Mouse (Mus musculus): Measurements from ENCODE around the gene Olfr479. TPM values are rescaled to one million over a fixed set of nuclear protein-coding genes. Genes with fewer than 3 reads are reported as not detected.
"Not testable (repeated sequence)": the region's sequence is repeated elsewhere in the genome, so short reads cannot be mapped to it uniquely, and the experiment has no call there.

Gene Olfr479
- not detected in 2 replicates for polyA plus RNA-seq (2012; rRNA removed)

DNA sequence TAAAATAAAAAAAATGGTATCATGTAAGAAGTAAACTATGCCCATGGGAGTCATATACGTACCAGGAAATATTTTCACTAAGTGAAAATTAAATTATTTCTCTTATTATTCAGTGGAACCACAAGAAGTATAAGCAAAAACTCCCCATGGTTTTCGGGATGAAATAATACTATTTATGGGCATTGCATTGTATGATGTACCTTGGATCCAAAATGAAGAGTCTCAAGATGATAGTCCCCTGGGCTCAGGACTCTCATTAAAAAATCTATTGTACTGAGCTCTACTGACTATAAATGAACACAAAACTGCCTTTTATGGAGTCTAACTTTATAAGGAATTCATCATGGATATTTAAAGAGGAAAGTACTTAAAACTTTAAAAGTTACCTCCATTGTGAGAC lies at the start of gene Olfr479:
Gene Olfr479 (plus strand): TSS at position 301 of the 400 bp plus-strand sequence.
- no peak for DNase-seq (ENCODE audit: low read depth, low spot score)
- 86% methylated on average over 2 of the region's 2 CpGs for WGBS

DNA sequence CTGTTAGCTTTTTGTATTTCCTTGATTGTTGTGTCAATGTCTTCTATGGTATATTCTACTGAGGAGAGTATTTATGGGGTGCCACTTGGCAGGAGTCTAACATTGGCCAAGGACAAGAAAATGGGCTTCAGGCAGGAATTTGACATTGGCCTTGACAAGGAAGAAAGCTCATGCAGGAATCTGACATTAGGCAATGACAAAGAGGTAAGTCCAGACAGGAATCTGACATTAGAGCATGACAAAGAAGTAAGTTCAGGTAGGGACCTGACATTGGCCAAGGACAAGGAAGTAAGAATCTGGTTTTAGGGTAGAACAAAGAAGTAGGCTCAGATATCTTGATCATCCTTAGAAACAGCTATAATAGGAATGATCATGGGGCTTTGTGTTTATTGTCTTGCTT lies 36.2 kb upstream of the Olfr479 start:
- not testable (repeated sequence) for DNase-seq (ENCODE audit: low read depth, low spot score)

DNA sequence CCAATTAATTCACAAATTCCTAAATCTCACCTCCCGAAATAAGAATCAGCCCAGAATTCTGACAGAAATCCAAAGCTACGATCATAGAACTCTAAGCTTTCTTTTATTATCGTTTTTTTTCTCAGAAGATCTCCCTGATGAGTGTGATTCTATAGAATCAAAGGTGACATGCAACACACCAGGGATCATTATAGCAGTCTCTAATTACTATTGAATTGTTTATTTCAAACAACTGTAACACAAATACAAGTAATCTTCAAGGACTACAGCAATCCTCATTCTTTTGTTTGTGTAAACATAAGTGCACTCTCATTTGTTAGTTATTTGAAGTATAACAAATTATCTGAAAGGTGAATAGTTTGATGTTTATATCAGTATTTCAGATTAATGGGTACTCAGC lies 16.6 kb upstream of the Olfr479 start, which contains the start of gene Olfr478:
Gene Olfr478 (minus strand): TSS at position 101 of the 400 bp plus-strand sequence.
- WGBS, result 73% methylated on average over 3 of the region's 3 CpGs
- DNase-seq (ENCODE audit: low read depth, low spot score), result no peak

GRCm38 (mm10) chr7:108067246-108067645 lies 16.8 kb downstream of the Olfr479 start, which contains the start of gene Olfr480:
Gene Olfr480 (minus strand): TSS chr7:108067346.
- DNase-seq (ENCODE audit: low read depth, low spot score), result no peak
- WGBS, result 78% methylated on average over 1 of the region's 1 CpGs

- no peak for DNase-seq (ENCODE audit: low read depth, low spot score)
These were observed 29.1 kb downstream of the Olfr479 start, which contains the start of gene Olfr481 for GRCm38 (mm10) chr7:108079555-108079954. Gene Olfr481 (plus strand): TSS chr7:108079855.

- 75% methylated on average over 1 of the region's 1 CpGs for WGBS
- DNase-seq (ENCODE audit: low read depth, low spot score), result no peak
These were observed 47.0 kb downstream of the Olfr479 start, which contains the start of gene Olfr482 for GRCm38 (mm10) chr7:108097486-108097885. Gene Olfr482 (minus strand): TSS chr7:108097586.

DNA sequence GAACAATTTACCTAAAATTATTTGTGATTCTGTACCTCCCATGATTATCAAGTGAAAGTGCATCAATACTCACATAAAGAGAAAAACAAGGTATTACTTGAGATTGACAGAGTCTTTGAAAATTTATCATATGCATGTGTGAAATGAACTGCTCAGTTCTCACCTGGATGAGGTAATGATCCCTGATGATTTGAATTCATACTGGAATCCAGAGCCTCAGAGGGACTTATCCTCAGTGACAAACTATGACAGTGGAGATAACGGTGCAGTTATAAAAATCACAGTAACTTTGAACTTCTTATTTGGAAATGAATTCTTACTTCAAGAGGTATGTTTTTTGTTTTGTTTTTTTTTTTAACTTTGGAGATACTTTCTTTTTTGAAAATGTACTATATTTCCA lies 50.1 kb downstream of the Olfr479 start, which contains the start of gene Olfr483:
Gene Olfr483 (plus strand): TSS at position 301 of the 400 bp plus-strand sequence.
- no peak for DNase-seq (ENCODE audit: low read depth, low spot score)
- 85% methylated on average over 1 of the region's 1 CpGs for WGBS

Other genes starting within 250 kb of the Olfr479 start
- not detected in 2 replicates for gene Ovch2, start 249.5 kb upstream of the Olfr479 start, polyA plus RNA-seq (2012; rRNA removed)
- not detected in 2 replicates for gene Olfr467, start 238.4 kb upstream of the Olfr479 start, polyA plus RNA-seq (2012; rRNA removed)
- gene Olfr469, start 225.2 kb upstream of the Olfr479 start, polyA plus RNA-seq (2012; rRNA removed), result not detected in 2 replicates
- gene Olfr470, start 203.2 kb upstream of the Olfr479 start, polyA plus RNA-seq (2012; rRNA removed), result not detected in 2 replicates
- gene Olfr472, start 152.8 kb upstream of the Olfr479 start, polyA plus RNA-seq (2012; rRNA removed), result not detected in 2 replicates
- not detected in 2 replicates for gene Olfr473, start 120.2 kb upstream of the Olfr479 start, polyA plus RNA-seq (2012; rRNA removed)
- not detected in 2 replicates for gene Olfr474, start 96.0 kb upstream of the Olfr479 start, polyA plus RNA-seq (2012; rRNA removed)
- not detected in 2 replicates for gene Olfr476, start 85.9 kb upstream of the Olfr479 start, polyA plus RNA-seq (2012; rRNA removed)
- gene Olfr477, start 64.0 kb upstream of the Olfr479 start, polyA plus RNA-seq (2012; rRNA removed), result not detected in 2 replicates
- not detected in 2 replicates for gene Olfr478, start 16.7 kb upstream of the Olfr479 start, polyA plus RNA-seq (2012; rRNA removed)
- gene Olfr480, start 16.7 kb downstream of the Olfr479 start, polyA plus RNA-seq (2012; rRNA removed), result not detected in 2 replicates
- not detected in 2 replicates for gene Olfr481, start 29.2 kb downstream of the Olfr479 start, polyA plus RNA-seq (2012; rRNA removed)
- not detected in 2 replicates for gene Olfr482, start 46.9 kb downstream of the Olfr479 start, polyA plus RNA-seq (2012; rRNA removed)
- not detected in 2 replicates for gene Olfr483, start 50.2 kb downstream of the Olfr479 start, polyA plus RNA-seq (2012; rRNA removed)
- gene Olfr484, start 76.8 kb downstream of the Olfr479 start, polyA plus RNA-seq (2012; rRNA removed), result not detected in 2 replicates
- not detected in 2 replicates for gene Olfr485, start 109.2 kb downstream of the Olfr479 start, polyA plus RNA-seq (2012; rRNA removed)
- not detected in 2 replicates for gene Olfr486, start 122.0 kb downstream of the Olfr479 start, polyA plus RNA-seq (2012; rRNA removed)
- not detected in 2 replicates for gene Olfr487, start 163.9 kb downstream of the Olfr479 start, polyA plus RNA-seq (2012; rRNA removed)
- not detected in 2 replicates for gene Olfr488, start 207.7 kb downstream of the Olfr479 start, polyA plus RNA-seq (2012; rRNA removed)
- gene Olfr490, start 238.2 kb downstream of the Olfr479 start, polyA plus RNA-seq (2012; rRNA removed), result not detected in 2 replicates